Mouse (Mus musculus) lung, adult 2 months (tissue): ENCODE results near the gene Tnfrsf13c.

Experiments
- CTCF ChIP-seq: fragments of 200-500 bp; IDR thresholded peaks from 2 replicates; pipeline ENCODE4 v1.5.1; 2011; ENCODE audit warnings: mild to moderate bottlenecking, low read length, control low read depth; ENCODE audit not compliant: insufficient read depth
- POLR2A ChIP-seq: fragments of 200-500 bp; IDR thresholded peaks from 2 replicates; pipeline ENCODE4 v1.6.1; 2011; ENCODE audit warnings: low read depth, mild to moderate bottlenecking, control low read depth, low read length, borderline replicate concordance; ENCODE audit errors: extremely low read depth

DNA sequence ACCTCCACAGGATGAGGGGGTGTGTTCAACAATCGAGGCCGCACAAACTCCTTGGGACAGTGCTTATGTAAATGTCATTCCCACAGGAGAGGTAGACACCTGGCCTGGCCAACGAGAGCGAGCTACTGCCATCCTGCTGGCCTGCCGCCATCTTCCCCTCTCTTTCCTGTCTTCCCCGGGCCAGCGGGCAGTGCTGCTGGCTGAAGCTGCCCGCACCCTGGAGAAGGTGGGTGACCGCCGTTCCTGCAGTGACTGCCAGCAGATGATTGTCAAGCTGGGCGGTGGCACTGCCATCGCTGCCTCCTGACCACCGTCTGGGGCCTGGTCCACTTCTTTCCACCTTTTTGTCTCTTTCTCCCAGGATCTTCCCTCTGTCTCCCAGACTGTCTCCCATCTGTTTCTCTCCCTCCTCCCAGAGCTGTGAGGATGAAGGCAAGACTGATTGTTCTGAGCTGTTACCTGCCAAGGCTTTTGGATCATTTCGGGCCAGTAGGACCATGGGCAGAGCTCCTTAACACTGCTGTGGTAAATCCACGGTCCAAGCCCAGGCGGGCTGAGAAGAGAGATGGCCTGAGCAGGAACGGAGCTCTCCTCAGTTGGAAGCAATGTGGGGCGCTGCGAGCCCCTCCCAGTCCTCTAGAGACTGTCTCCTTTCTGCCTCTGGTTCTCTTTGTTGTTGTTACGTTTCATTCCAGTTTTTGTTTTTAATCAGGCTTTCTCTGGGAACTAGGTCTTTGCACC lies 20.4 kb downstream of the Tnfrsf13c start:
- no peak for TF ChIP-seq CTCF
- TF ChIP-seq POLR2A, result no peak
